Mouse (Mus musculus): ENCODE measurements around the gene Cog7. TPM values are rescaled to one million over a fixed set of nuclear protein-coding genes. Genes with fewer than 3 reads are reported as not detected.

Gene Cog7
- polyA plus RNA-seq, 1 experiment from 2014 or later: 14.5 TPM

DNA sequence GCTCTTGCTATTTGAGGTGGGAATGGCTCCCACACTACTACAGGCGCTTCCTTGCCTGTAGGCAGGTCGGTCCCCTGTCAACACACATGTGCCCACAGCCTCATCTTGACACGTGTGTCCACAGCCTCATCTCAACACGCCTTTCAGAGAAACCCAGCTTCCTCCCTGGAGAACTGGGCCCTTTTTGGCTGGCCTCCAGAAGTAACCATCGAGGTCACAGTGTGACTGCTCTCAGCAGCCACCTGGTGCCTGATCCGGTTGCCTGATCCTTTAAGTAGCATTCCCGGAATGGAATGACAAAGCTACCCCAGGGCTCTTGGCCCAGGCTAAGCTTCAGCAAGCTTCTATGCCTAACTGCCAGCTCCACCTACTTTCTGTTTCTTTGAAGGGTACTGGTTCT, 50.3 kb downstream of the Cog7 start:
- WGBS: 51% methylated on average over 7 of the region's 7 CpGs
- Histone ChIP-seq H3K36me3 (ENCODE audit: control insufficient read depth, insufficient read depth, low read length) (no peaks in the 10 kb centered on the region; the same call in 1 of the 2 replicates), H3K27ac (replicated peaks) (no peak overlapping the region), H3K9me3 (ENCODE audit: control insufficient read depth, low read length) (no peaks in the 10 kb centered on the region), H3K4me3 (ENCODE audit: low read depth, low read length) (no peak overlapping the region), H3K4me1 (replicated peaks; ENCODE audit: control insufficient read depth, insufficient read depth) (no peaks in the 10 kb centered on the region), H3K27me3 (ENCODE audit: control insufficient read depth, insufficient read depth, low read length) (no peaks in the 10 kb centered on the region), H3K9ac (ENCODE audit: low read length) (no peak overlapping the region), H3K4me2 (replicated peaks; ENCODE audit: low read depth) (no peak overlapping the region)
- TF ChIP-seq EP300 (optimal IDR thresholded peaks at IDR 0.05) (no peak), CTCF (IDR thresholded peaks at IDR 0.05; ENCODE audit: low read depth) (no peak)
- ATAC-seq (ENCODE audit: low FRiP score, low TSS enrichment): no peak
- DNase-seq (ENCODE audit: low spot score): no peak

DNA sequence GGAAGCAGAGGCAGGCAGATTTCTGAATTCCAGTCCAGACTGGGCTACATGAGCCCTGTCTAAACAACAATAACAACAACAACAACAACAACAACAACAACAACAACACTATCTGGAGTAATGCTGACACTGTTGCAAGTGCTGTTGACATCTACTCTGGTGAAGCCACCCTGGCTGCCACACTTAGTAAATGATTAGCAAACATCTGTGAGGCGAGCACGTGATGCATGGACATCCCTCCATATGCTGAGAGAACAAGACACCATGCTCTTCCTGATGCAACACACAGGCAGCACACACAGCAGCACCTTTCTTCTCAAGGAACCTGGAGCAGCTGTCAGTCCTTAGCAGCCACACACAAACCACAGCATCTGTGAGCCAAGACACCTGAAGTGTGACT, 53.6 kb downstream of the Cog7 start:
- Histone ChIP-seq H3K36me3 (ENCODE audit: control insufficient read depth, insufficient read depth, low read length) (no peaks in the 10 kb centered on the region; the same call in 1 of the 2 replicates), H3K4me2 (replicated peaks; ENCODE audit: low read depth) (no peak overlapping the region), H3K27ac (replicated peaks) (no peak overlapping the region), H3K4me3 (ENCODE audit: low read depth, low read length) (no peak overlapping the region), H3K4me1 (replicated peaks; ENCODE audit: control insufficient read depth, insufficient read depth) (no peaks in the 10 kb centered on the region), H3K27me3 (ENCODE audit: control insufficient read depth, insufficient read depth, low read length) (no peaks in the 10 kb centered on the region), H3K9me3 (ENCODE audit: control insufficient read depth, low read length) (no peaks in the 10 kb centered on the region), H3K9ac (ENCODE audit: low read length) (no peak overlapping the region)
- ATAC-seq (ENCODE audit: low FRiP score, low TSS enrichment) (no peak), DNase-seq (ENCODE audit: low spot score) (no peak)
- WGBS: 98% methylated on average over 2 of the region's 2 CpGs
- no peak for TF ChIP-seq CTCF (IDR thresholded peaks at IDR 0.05; ENCODE audit: low read depth)
- TF ChIP-seq EP300 (optimal IDR thresholded peaks at IDR 0.05): no peak

DNA sequence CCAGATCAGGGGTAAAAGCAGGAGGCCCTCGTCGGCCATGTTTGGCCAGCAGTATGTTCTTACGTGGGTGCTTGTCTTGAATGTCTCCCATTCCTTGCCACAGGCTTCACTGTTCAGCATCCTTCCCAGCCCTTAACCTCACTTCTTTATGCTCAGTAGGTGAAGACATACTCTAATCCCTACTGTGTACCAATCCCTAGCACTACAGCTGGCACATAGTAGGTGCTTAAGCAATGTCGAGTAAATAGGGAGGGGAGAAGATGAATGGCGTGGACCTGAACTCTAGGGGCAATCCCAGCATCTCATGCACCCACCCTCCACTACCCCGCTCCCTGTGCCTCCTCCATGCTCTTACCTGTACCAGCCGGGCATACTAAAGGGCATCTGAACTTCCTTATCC, 57.1 kb downstream of the Cog7 start:
- Histone ChIP-seq H3K9ac (ENCODE audit: low read length) (no peak overlapping the region), H3K27me3 (ENCODE audit: control insufficient read depth, insufficient read depth, low read length) (no peaks in the 10 kb centered on the region), H3K4me1 (replicated peaks; ENCODE audit: control insufficient read depth, insufficient read depth) (no peaks in the 10 kb centered on the region), H3K4me2 (replicated peaks; ENCODE audit: low read depth) (no peak overlapping the region), H3K27ac (replicated peaks) (no peak overlapping the region), H3K9me3 (ENCODE audit: control insufficient read depth, low read length) (no peaks in the 10 kb centered on the region), H3K36me3 (ENCODE audit: control insufficient read depth, insufficient read depth, low read length) (no peaks in the 10 kb centered on the region; the same call in 1 of the 2 replicates), H3K4me3 (ENCODE audit: low read depth, low read length) (no peak overlapping the region)
- no peak for TF ChIP-seq CTCF (IDR thresholded peaks at IDR 0.05; ENCODE audit: low read depth)
- no peak for TF ChIP-seq EP300 (optimal IDR thresholded peaks at IDR 0.05)
- DNase-seq (ENCODE audit: low spot score) (no peak), ATAC-seq (ENCODE audit: low FRiP score, low TSS enrichment) (no peak)
- 97% methylated on average over 7 of the region's 7 CpGs for WGBS

DNA sequence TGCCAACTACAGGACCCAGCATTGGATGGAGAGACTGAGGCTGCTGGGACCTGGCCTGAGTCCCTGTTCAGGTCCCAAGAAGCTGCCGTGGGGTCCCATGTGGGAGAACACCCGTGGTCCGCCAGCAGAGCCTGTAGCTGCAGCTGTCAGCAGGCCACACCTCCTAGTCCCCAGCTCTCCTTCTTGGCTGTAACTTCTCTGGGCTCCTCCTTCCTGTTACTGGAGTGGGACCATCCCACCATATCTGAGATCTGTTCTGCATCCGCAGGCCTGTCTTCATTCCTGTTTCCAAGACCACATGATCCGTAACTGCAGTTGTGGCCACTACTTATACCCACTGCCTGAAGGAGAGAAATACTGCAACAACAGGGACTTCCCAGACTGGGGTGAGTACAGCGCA, 67.6 kb downstream of the Cog7 start:
- H3K4me2 ChIP-seq (replicated peaks; ENCODE audit: low read depth): no peak overlapping the region
- WGBS: 50% methylated on average over 6 of the region's 6 CpGs
- DNase-seq (ENCODE audit: low spot score) (no peak), ATAC-seq (ENCODE audit: low FRiP score, low TSS enrichment) (no peak; the same call in 1 of the 2 replicates)
- no peaks in the 10 kb centered on the region for H3K36me3 ChIP-seq (ENCODE audit: control insufficient read depth, insufficient read depth, low read length)
- H3K27me3 ChIP-seq (ENCODE audit: control insufficient read depth, insufficient read depth, low read length): no peaks in the 10 kb centered on the region
- no peak overlapping the region for H3K27ac ChIP-seq (replicated peaks)
- no peak overlapping the region for H3K9ac ChIP-seq (ENCODE audit: low read length)
- no peaks in the 10 kb centered on the region for H3K9me3 ChIP-seq (ENCODE audit: control insufficient read depth, low read length)
- TF ChIP-seq CTCF (IDR thresholded peaks at IDR 0.05; ENCODE audit: low read depth) (no peak), EP300 (optimal IDR thresholded peaks at IDR 0.05) (no peak)
- no peak overlapping the region for H3K4me3 ChIP-seq (ENCODE audit: low read depth, low read length)
- no peaks in the 10 kb centered on the region for H3K4me1 ChIP-seq (replicated peaks; ENCODE audit: control insufficient read depth, insufficient read depth)

DNA sequence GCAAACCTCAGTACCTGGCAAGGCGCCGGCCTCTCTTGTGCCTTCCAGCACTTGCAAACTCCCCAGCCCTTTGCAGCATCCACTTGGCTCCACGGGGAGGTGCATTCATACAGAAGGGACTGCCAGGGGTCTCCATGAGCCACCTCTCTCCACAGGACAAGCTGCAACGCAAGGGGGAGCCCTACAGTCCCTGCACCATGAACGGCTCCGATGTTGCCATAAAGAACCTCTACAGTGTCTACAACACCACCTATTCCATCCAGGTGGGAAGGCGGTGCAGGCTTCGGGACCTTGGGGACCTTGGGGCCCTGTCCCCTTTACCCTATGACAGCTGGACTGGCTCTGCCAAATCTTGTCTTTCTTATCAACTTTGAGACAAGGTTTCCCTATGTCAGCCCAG, 69.3 kb downstream of the Cog7 start:
- no peaks in the 10 kb centered on the region for H3K27me3 ChIP-seq (ENCODE audit: control insufficient read depth, insufficient read depth, low read length)
- H3K9ac ChIP-seq (ENCODE audit: low read length): no peak overlapping the region
- no peaks in the 10 kb centered on the region for H3K36me3 ChIP-seq (ENCODE audit: control insufficient read depth, insufficient read depth, low read length)
- no peaks in the 10 kb centered on the region for H3K9me3 ChIP-seq (ENCODE audit: control insufficient read depth, low read length)
- H3K4me1 ChIP-seq (replicated peaks; ENCODE audit: control insufficient read depth, insufficient read depth): no peaks in the 10 kb centered on the region
- TF ChIP-seq CTCF (IDR thresholded peaks at IDR 0.05; ENCODE audit: low read depth) (no peak), EP300 (optimal IDR thresholded peaks at IDR 0.05) (no peak)
- no peak overlapping the region for H3K27ac ChIP-seq (replicated peaks)
- whole genome bisulfite sequencing: 69% methylated on average over 8 of the region's 8 CpGs
- ATAC-seq (ENCODE audit: low FRiP score, low TSS enrichment): no peak
- H3K4me3 ChIP-seq (ENCODE audit: low read depth, low read length): no peak overlapping the region
- no peak overlapping the region for H3K4me2 ChIP-seq (replicated peaks; ENCODE audit: low read depth)
- no peak for DNase-seq (ENCODE audit: low spot score)

DNA sequence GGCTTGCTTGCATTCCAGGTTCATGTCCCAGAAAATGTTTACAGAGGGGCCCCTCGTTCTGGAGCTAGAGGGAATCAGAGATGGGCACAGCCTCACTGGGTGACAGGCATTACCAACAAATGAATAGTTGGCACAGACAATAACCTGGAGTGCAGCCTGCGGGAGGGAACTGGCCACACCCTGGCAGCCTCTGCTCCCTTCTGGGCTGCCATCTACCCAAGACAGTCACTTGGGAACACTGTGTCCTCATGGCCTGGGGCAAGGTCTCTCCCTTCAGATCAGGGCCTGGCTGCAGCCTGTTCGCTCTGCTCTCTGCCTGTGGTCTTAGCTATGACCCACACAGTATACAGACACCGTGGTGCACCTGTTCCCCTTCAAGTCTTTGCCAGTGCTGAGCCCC, 74.6 kb downstream of the Cog7 start:
- no peak overlapping the region for H3K27ac ChIP-seq (replicated peaks)
- WGBS: 33% methylated on average over 4 of the region's 4 CpGs
- H3K9ac ChIP-seq (ENCODE audit: low read length): no peak overlapping the region
- no peaks in the 10 kb centered on the region for H3K27me3 ChIP-seq (ENCODE audit: control insufficient read depth, insufficient read depth, low read length)
- no peak overlapping the region for H3K4me3 ChIP-seq (ENCODE audit: low read depth, low read length)
- DNase-seq (ENCODE audit: low spot score) (no peak), ATAC-seq (ENCODE audit: low FRiP score, low TSS enrichment) (peak; percentile 45)
- H3K9me3 ChIP-seq (ENCODE audit: control insufficient read depth, low read length): no peaks in the 10 kb centered on the region
- H3K36me3 ChIP-seq (ENCODE audit: control insufficient read depth, insufficient read depth, low read length): no peaks in the 10 kb centered on the region
- TF ChIP-seq EP300 (optimal IDR thresholded peaks at IDR 0.05) (no peak), CTCF (IDR thresholded peaks at IDR 0.05; ENCODE audit: low read depth) (no peak)
- H3K4me2 ChIP-seq (replicated peaks; ENCODE audit: low read depth): no peak overlapping the region
- peaks cover 2% of the 10 kb centered on the region; the same call in 1 of the 2 replicates for H3K4me1 ChIP-seq (replicated peaks; ENCODE audit: control insufficient read depth, insufficient read depth)

Measured in stomach, postnatal 0 days (tissue).